30 mouse cellular contexts compared by ENCODE assay signal in genomic region chr4:120630218-120630931, GRCm38 (mm10). TPM values are rescaled to one million over a fixed set of nuclear protein-coding genes. Genes with fewer than 3 reads are reported as not detected.
DNase-seq lines count a peak whose midpoint lies in the region; ATAC-seq and TF ChIP-seq lines count a peak whose summit lies in the region.
"Had no signal": no experiment of that assay in that cellular context is flagged by ENCODE, and none has a peak within 500 bp of the region (broad histone marks: within the 10 kb centered on the region; RNA-seq: fewer than 3 reads in every experiment).

No protein-coding gene starts in this region.

- H3K27me3 ChIP-seq in heart, embryonic 11.5 days (ENCODE audit: control insufficient read depth, insufficient read depth, low read length) = no peaks in the 10 kb centered on the region
- H3K27me3 ChIP-seq in liver, embryonic 11.5 days (replicated peaks; ENCODE audit: control insufficient read depth, insufficient read depth, low read length) = no peaks in the 10 kb centered on the region
- no peaks in the 10 kb centered on the region for H3K27me3 ChIP-seq in midbrain, postnatal 0 days (ENCODE audit: insufficient read depth, low read length)
- H3K27me3 ChIP-seq: CH12.LX; hindbrain, embryonic 15.5 days; neural tube, embryonic 12.5 days had no signal

- H3K4me3 ChIP-seq in heart, embryonic 11.5 days (ENCODE audit: low read depth, low read length) = no peak overlapping the region
- no peak overlapping the region for H3K4me3 ChIP-seq in liver, embryonic 11.5 days (ENCODE audit: low read depth, low read length)
- no peak overlapping the region for H3K4me3 ChIP-seq in midbrain, postnatal 0 days (ENCODE audit: low read depth, low read length)
- H3K4me3 ChIP-seq: gastrocnemius, adult 2 months; hindbrain, embryonic 15.5 days; layer of hippocampus, adult 2 months; limb, embryonic 10.5 days; neural tube, embryonic 12.5 days had no signal

- H3K4me1 ChIP-seq in heart, embryonic 11.5 days (ENCODE audit: control insufficient read depth, insufficient read depth, low read length) = peaks cover 10% of the 10 kb centered on the region
- H3K4me1 ChIP-seq in liver, embryonic 11.5 days (replicated peaks; ENCODE audit: control insufficient read depth, insufficient read depth, low read length) = peaks cover 40% of the 10 kb centered on the region
- no peaks in the 10 kb centered on the region for H3K4me1 ChIP-seq in midbrain, postnatal 0 days (ENCODE audit: insufficient read depth, low read length)
- H3K4me1 ChIP-seq: hindbrain, embryonic 15.5 days; limb, embryonic 10.5 days; neural tube, embryonic 12.5 days had no signal

- 28% methylated on average over 8 of the region's 8 CpGs for WGBS in heart, embryonic 11.5 days (ENCODE audit: insufficient replicate concordance)
- WGBS in liver, embryonic 11.5 days = 26% methylated on average over 8 of the region's 8 CpGs
- 72% methylated on average over 8 of the region's 8 CpGs for WGBS in midbrain, postnatal 0 days

- no peaks in the 10 kb centered on the region for H3K36me3 ChIP-seq in heart, embryonic 11.5 days (ENCODE audit: control insufficient read depth, insufficient read depth, low read length)
- H3K36me3 ChIP-seq in liver, embryonic 11.5 days (ENCODE audit: control insufficient read depth, insufficient read depth, low read length) = no peaks in the 10 kb centered on the region
- H3K36me3 ChIP-seq in midbrain, postnatal 0 days (ENCODE audit: insufficient read depth, low read length) = no peaks in the 10 kb centered on the region
- H3K36me3 ChIP-seq: hindbrain, embryonic 15.5 days; limb, embryonic 10.5 days; neural tube, embryonic 12.5 days had no signal

- H3K4me2 ChIP-seq in heart, embryonic 11.5 days = no peak overlapping the region
- peak overlapping the region; percentile 42 for H3K4me2 ChIP-seq in liver, embryonic 11.5 days
- no peak overlapping the region for H3K4me2 ChIP-seq in midbrain, postnatal 0 days (ENCODE audit: low read depth, low read length, poor library complexity, severe bottlenecking)
- H3K4me2 ChIP-seq: hindbrain, embryonic 15.5 days; midbrain, embryonic 11.5 days; neural tube, embryonic 12.5 days had no signal

- H3K9ac ChIP-seq in heart, embryonic 11.5 days (ENCODE audit: low read depth, low read length) = no peak overlapping the region
- peak overlapping the region; percentile 35 for H3K9ac ChIP-seq in liver, embryonic 11.5 days (ENCODE audit: low read depth, low read length)
- no peak overlapping the region for H3K9ac ChIP-seq in midbrain, postnatal 0 days (replicated peaks; ENCODE audit: low read length, poor library complexity, severe bottlenecking)
- H3K9ac ChIP-seq: hindbrain, embryonic 15.5 days; neural tube, embryonic 12.5 days had no signal

- H3K27ac ChIP-seq in heart, embryonic 11.5 days (ENCODE audit: low read depth, low read length) = peak overlapping the region; percentile 25; the same call in 1 of the 2 replicates
- H3K27ac ChIP-seq in liver, embryonic 11.5 days (ENCODE audit: low read depth, low read length) = peak overlapping the region; percentile 94
- H3K27ac ChIP-seq in midbrain, postnatal 0 days (ENCODE audit: low read depth, low read length) = no peak overlapping the region
- H3K27ac ChIP-seq: gastrocnemius, adult 2 months; hindbrain, embryonic 15.5 days; layer of hippocampus, adult 2 months; limb, embryonic 10.5 days; neural tube, embryonic 12.5 days; stomach, postnatal 0 days had no signal

- DNase-seq in heart, adult 18-20 months = no peak
- peak; percentile 25 for DNase-seq in c-Kit-negative CD71-positive TER-119-positive erythroid progenitor cells, embryonic 14.5 days (ENCODE audit: low read depth, low spot score)
- DNase-seq in liver, embryonic 11.5 days (ENCODE audit: low spot score) = no peak
- no peak for DNase-seq in kidney, postnatal 14 days
- DNase-seq in midbrain, postnatal 0 days (ENCODE audit: low spot score) = no peak
- DNase-seq: cerebellum, adult 11 months; cerebellum, postnatal 25 days; gastrocnemius, adult 2 months; lung, adult 18-20 months; lung, postnatal 14 days; right cerebral cortex, postnatal 4 days had no signal

- no peak for TF ChIP-seq CTCF in midbrain, postnatal 0 days (IDR thresholded peaks at IDR 0.05)

- H3K9me3 ChIP-seq in heart, embryonic 11.5 days (replicated peaks; ENCODE audit: control insufficient read depth, low read length) = no peaks in the 10 kb centered on the region
- no peaks in the 10 kb centered on the region for H3K9me3 ChIP-seq in liver, embryonic 11.5 days (ENCODE audit: control insufficient read depth, low read length)
- no peaks in the 10 kb centered on the region for H3K9me3 ChIP-seq in midbrain, postnatal 0 days (ENCODE audit: low read length)
- H3K9me3 ChIP-seq: hindbrain, embryonic 15.5 days; limb, embryonic 10.5 days; neural tube, embryonic 12.5 days had no signal

- ATAC-seq in heart, embryonic 11.5 days (replicated peaks; ENCODE audit: insufficient number of reproducible peaks, low FRiP score, low TSS enrichment) = 0 out of 2 replicates have a peak, but pooled peaks have one; percentile 31
- ATAC-seq in liver, embryonic 11.5 days (replicated peaks; ENCODE audit: low FRiP score) = peak; percentile 78
- ATAC-seq in megakaryocyte, adult 5-6 weeks (ENCODE audit: poor library complexity, severe bottlenecking) = 0 out of 2 replicates have a peak, but pooled peaks have one; percentile 27
- no peak for ATAC-seq in midbrain, postnatal 0 days (ENCODE audit: low FRiP score)
- no peak for ATAC-seq in CD4-positive, CD25-positive, alpha-beta regulatory T cell, adult 4 months
- ATAC-seq: intestine, postnatal 0 days had no signal

RNA-seq across cellular contexts. Expression of gene Cited4, which starts 36.0 kb away (rescaled TPM):
- polyA plus RNA-seq in heart, embryonic 11.5 days (2014; fragmentation: Nextera tagmentation; extraction: Ambion mirVana) = 37.5 and 44.9 TPM in 2 replicates
- 10 to 100 TPM; 35.6 to 51.5 TPM for total RNA-seq in heart, adult 18-20 months (2021)
- 232 and 242 TPM in 2 replicates for polyA plus RNA-seq in liver, embryonic 11.5 days (2014; fragmentation: Nextera tagmentation; extraction: Ambion mirVana)
- total RNA-seq in megakaryocyte, adult 5-6 weeks (2015) = 0.65 and 1.1 TPM in 2 replicates
- 0.33 and 1.6 TPM in 2 replicates for total RNA-seq in megakaryocyte, adult 5-6 weeks (2017)
- total RNA-seq in midbrain, postnatal 0 days (2014; rRNA removed) = 5.2 and 9.7 TPM in 2 replicates
- polyA plus RNA-seq in midbrain, postnatal 0 days (2015; fragmentation: Nextera tagmentation; extraction: Ambion mirVana) = 6.6 and 7.5 TPM in 2 replicates
- not detected for polyA plus RNA-seq in CD4-positive, CD25-positive, alpha-beta regulatory T cell, adult 4 months (2017; shearing (Covaris generic))

RNA-seq across cellular contexts. Expression of gene Gm8439, which starts 41.8 kb away (rescaled TPM):
- 0.59 TPM in 1 of 2 replicates, not detected in the other for polyA plus RNA-seq in heart, embryonic 11.5 days (2014; fragmentation: Nextera tagmentation; extraction: Ambion mirVana)
- total RNA-seq in heart, adult 18-20 months (2021) = not detected
- not detected in 2 replicates for polyA plus RNA-seq in liver, embryonic 11.5 days (2014; fragmentation: Nextera tagmentation; extraction: Ambion mirVana)
- total RNA-seq in megakaryocyte, adult 5-6 weeks (2015) = 0.58 and 1.5 TPM in 2 replicates
- 1.9 TPM in 1 of 2 replicates, not detected in the other for total RNA-seq in megakaryocyte, adult 5-6 weeks (2017)
- total RNA-seq in midbrain, postnatal 0 days (2014; rRNA removed) = not detected in 2 replicates
- polyA plus RNA-seq in midbrain, postnatal 0 days (2015; fragmentation: Nextera tagmentation; extraction: Ambion mirVana) = not detected in 2 replicates
- under 1 TPM in 1 of 2 experiments, not detected in 1; 0.83 TPM for polyA plus RNA-seq in CD4-positive, CD25-positive, alpha-beta regulatory T cell, adult 4 months (2017; shearing (Covaris generic))
- total RNA-seq: adrenal gland, adult 18-20 months; adrenal gland, postnatal 4 days; CH12.LX; gastrocnemius, adult 2 months; heart, adult 8-10 months; heart, postnatal 25 days; layer of hippocampus, adult 2 months; left cerebral cortex, adult 8-10 months had no signal
- polyA plus RNA-seq: forebrain, embryonic 11.5 days; hindbrain, embryonic 15.5 days; intestine, postnatal 0 days; kidney, embryonic 16.5 days; limb, embryonic 10.5 days; midbrain, embryonic 11.5 days; neural tube, embryonic 12.5 days; stomach, postnatal 0 days; thymus, postnatal 0 days had no signal

Comparison
In these comparisons a context has a peak if more than half of its experiments do, and no peak if none do; other contexts are left out.
1. ATAC-seq: peak in heart, embryonic 11.5 days (single experiment), liver, embryonic 11.5 days (single experiment) and megakaryocyte, adult 5-6 weeks (single experiment); none in midbrain, postnatal 0 days (single experiment) and CD4-positive, CD25-positive, alpha-beta regulatory T cell, adult 4 months (single experiment).